Mouse (Mus musculus): ENCODE measurements around the gene Gjb3. TPM values are rescaled to one million over a fixed set of nuclear protein-coding genes. Genes with fewer than 3 reads are reported as not detected.

Gjb3 gene
- polyA plus RNA-seq, 1 experiment from 2014 or later, result 0.75 TPM

GRCm38 (mm10) chr4:127327258-127327657 lies 3.4 kb downstream of the Gjb3 start:
- no peak overlapping the region for H3K27ac ChIP-seq (ENCODE audit: low read depth, low read length)
- H3K4me2 ChIP-seq, result no peak overlapping the region
- H3K27me3 ChIP-seq (ENCODE audit: control insufficient read depth, insufficient read depth, low read length), result peaks cover 25% of the 10 kb centered on the region
- 72% methylated on average over 7 of the region's 7 CpGs for WGBS
- DNase-seq (ENCODE audit: low spot score, missing footprints) (no peak), ATAC-seq (ENCODE audit: low FRiP score) (no peak)
- H3K4me1 ChIP-seq (ENCODE audit: control insufficient read depth, insufficient read depth, low read length), result peaks cover 10% of the 10 kb centered on the region
- H3K4me3 ChIP-seq (ENCODE audit: low read depth, low read length), result no peak overlapping the region
- H3K9me3 ChIP-seq (ENCODE audit: control insufficient read depth, low read length), result no peaks in the 10 kb centered on the region
- H3K36me3 ChIP-seq (ENCODE audit: control insufficient read depth, insufficient read depth, low read length), result no peaks in the 10 kb centered on the region
- H3K9ac ChIP-seq (ENCODE audit: low read length), result no peak overlapping the region

GRCm38 (mm10) chr4:127325276-127325675 lies 5.4 kb downstream of the Gjb3 start:
- no peak overlapping the region for H3K4me3 ChIP-seq (ENCODE audit: low read depth, low read length)
- H3K4me1 ChIP-seq (ENCODE audit: control insufficient read depth, insufficient read depth, low read length), result peaks cover 3% of the 10 kb centered on the region
- H3K9ac ChIP-seq (ENCODE audit: low read length), result no peak overlapping the region
- no peak overlapping the region for H3K27ac ChIP-seq (ENCODE audit: low read depth, low read length)
- DNase-seq (ENCODE audit: low spot score, missing footprints) (no peak), ATAC-seq (ENCODE audit: low FRiP score) (no peak)
- no peaks in the 10 kb centered on the region for H3K9me3 ChIP-seq (ENCODE audit: control insufficient read depth, low read length)
- no peak overlapping the region for H3K4me2 ChIP-seq
- 87% methylated on average over 5 of the region's 5 CpGs for WGBS
- no peaks in the 10 kb centered on the region for H3K36me3 ChIP-seq (ENCODE audit: control insufficient read depth, insufficient read depth, low read length)
- peaks cover 7% of the 10 kb centered on the region for H3K27me3 ChIP-seq (ENCODE audit: control insufficient read depth, insufficient read depth, low read length)

- WGBS, result 7% methylated on average over 6 of the region's 6 CpGs
- ATAC-seq (ENCODE audit: low FRiP score) (peak; percentile 55; the same call in 1 of the 2 replicates), DNase-seq (ENCODE audit: low spot score, missing footprints) (peak; percentile 100)
- Histone ChIP-seq H3K9me3 (ENCODE audit: control insufficient read depth, low read length) (no peaks in the 10 kb centered on the region), H3K4me3 (ENCODE audit: low read depth, low read length) (no peak overlapping the region), H3K27me3 (ENCODE audit: control insufficient read depth, insufficient read depth, low read length) (peaks cover 2% of the 10 kb centered on the region), H3K36me3 (ENCODE audit: control insufficient read depth, insufficient read depth, low read length) (no peaks in the 10 kb centered on the region), H3K4me2 (no peak overlapping the region), H3K27ac (ENCODE audit: low read depth, low read length) (no peak overlapping the region), H3K4me1 (ENCODE audit: control insufficient read depth, insufficient read depth, low read length) (peaks cover 2% of the 10 kb centered on the region; the same call in 1 of the 2 replicates), H3K9ac (ENCODE audit: low read length) (no peak overlapping the region)
These were observed 5.9 kb downstream of the Gjb3 start for GRCm38 (mm10) chr4:127324759-127325158.

GRCm38 (mm10) chr4:127324296-127324695 lies 6.3 kb downstream of the Gjb3 start:
- Histone ChIP-seq H3K27me3 (ENCODE audit: control insufficient read depth, insufficient read depth, low read length) (no peaks in the 10 kb centered on the region; the same call in 1 of the 2 replicates), H3K36me3 (ENCODE audit: control insufficient read depth, insufficient read depth, low read length) (no peaks in the 10 kb centered on the region), H3K27ac (ENCODE audit: low read depth, low read length) (no peak overlapping the region), H3K4me3 (ENCODE audit: low read depth, low read length) (no peak overlapping the region), H3K9me3 (ENCODE audit: control insufficient read depth, low read length) (no peaks in the 10 kb centered on the region), H3K4me1 (ENCODE audit: control insufficient read depth, insufficient read depth, low read length) (peaks cover 2% of the 10 kb centered on the region; the same call in 1 of the 2 replicates), H3K9ac (ENCODE audit: low read length) (no peak overlapping the region), H3K4me2 (no peak overlapping the region)
- no peak for ATAC-seq (ENCODE audit: low FRiP score)
- DNase-seq (ENCODE audit: low spot score, missing footprints), result no peak
- WGBS, result 76% methylated on average over 10 of the region's 10 CpGs

- Histone ChIP-seq H3K9ac (ENCODE audit: low read length) (no peak overlapping the region), H3K27ac (ENCODE audit: low read depth, low read length) (no peak overlapping the region), H3K4me1 (ENCODE audit: control insufficient read depth, insufficient read depth, low read length) (no peaks in the 10 kb centered on the region), H3K4me3 (ENCODE audit: low read depth, low read length) (no peak overlapping the region), H3K4me2 (no peak overlapping the region), H3K9me3 (ENCODE audit: control insufficient read depth, low read length) (no peaks in the 10 kb centered on the region), H3K27me3 (ENCODE audit: control insufficient read depth, insufficient read depth, low read length) (no peaks in the 10 kb centered on the region; the same call in 1 of the 2 replicates), H3K36me3 (ENCODE audit: control insufficient read depth, insufficient read depth, low read length) (no peaks in the 10 kb centered on the region)
- ATAC-seq (ENCODE audit: low FRiP score) (no peak), DNase-seq (ENCODE audit: low spot score, missing footprints) (no peak)
- WGBS, result 83% methylated on average over 3 of the region's 3 CpGs
These were observed 7.0 kb downstream of the Gjb3 start for GRCm38 (mm10) chr4:127323651-127324050.

GRCm38 (mm10) chr4:127319613-127320012 lies 11.0 kb downstream of the Gjb3 start:
- H3K4me2 ChIP-seq, result no peak overlapping the region
- H3K9me3 ChIP-seq (ENCODE audit: control insufficient read depth, low read length), result no peaks in the 10 kb centered on the region
- no peak overlapping the region for H3K4me3 ChIP-seq (ENCODE audit: low read depth, low read length)
- no peaks in the 10 kb centered on the region for H3K4me1 ChIP-seq (ENCODE audit: control insufficient read depth, insufficient read depth, low read length)
- WGBS, result 7% methylated on average over 3 of the region's 3 CpGs
- DNase-seq (ENCODE audit: low spot score, missing footprints), result peak; percentile 96
- H3K27ac ChIP-seq (ENCODE audit: low read depth, low read length), result no peak overlapping the region
- ATAC-seq (ENCODE audit: low FRiP score), result peak; percentile 61; the same call in 1 of the 2 replicates
- no peaks in the 10 kb centered on the region for H3K36me3 ChIP-seq (ENCODE audit: control insufficient read depth, insufficient read depth, low read length)
- no peaks in the 10 kb centered on the region for H3K27me3 ChIP-seq (ENCODE audit: control insufficient read depth, insufficient read depth, low read length)
- H3K9ac ChIP-seq (ENCODE audit: low read length), result no peak overlapping the region

GRCm38 (mm10) chr4:127317143-127317542 lies 13.5 kb downstream of the Gjb3 start:
- DNase-seq (ENCODE audit: low spot score, missing footprints), result no peak

GRCm38 (mm10) chr4:127315753-127316152 lies 14.9 kb downstream of the Gjb3 start:
- Histone ChIP-seq H3K4me2 (no peak overlapping the region), H3K9ac (ENCODE audit: low read length) (no peak overlapping the region), H3K27me3 (ENCODE audit: control insufficient read depth, insufficient read depth, low read length) (peaks cover 15% of the 10 kb centered on the region), H3K36me3 (ENCODE audit: control insufficient read depth, insufficient read depth, low read length) (no peaks in the 10 kb centered on the region), H3K4me3 (ENCODE audit: low read depth, low read length) (no peak overlapping the region), H3K4me1 (ENCODE audit: control insufficient read depth, insufficient read depth, low read length) (no peaks in the 10 kb centered on the region; the same call in 1 of the 2 replicates), H3K9me3 (ENCODE audit: control insufficient read depth, low read length) (no peaks in the 10 kb centered on the region), H3K27ac (ENCODE audit: low read depth, low read length) (no peak overlapping the region)
- DNase-seq (ENCODE audit: low spot score, missing footprints) (no peak), ATAC-seq (ENCODE audit: low FRiP score) (no peak)
- 87% methylated on average over 8 of the region's 8 CpGs for WGBS

More at GRCm38 (mm10) chr4:127317143-127317542, 13.5 kb downstream of the Gjb3 start:
- H3K4me2 ChIP-seq, result no peak overlapping the region
- H3K4me1 ChIP-seq (ENCODE audit: control insufficient read depth, insufficient read depth, low read length), result no peaks in the 10 kb centered on the region; the same call in 1 of the 2 replicates
- no peak overlapping the region for H3K4me3 ChIP-seq (ENCODE audit: low read depth, low read length)
- H3K27me3 ChIP-seq (ENCODE audit: control insufficient read depth, insufficient read depth, low read length), result peaks cover 13% of the 10 kb centered on the region
- 58% methylated on average over 4 of the region's 4 CpGs for WGBS
- no peak for ATAC-seq (ENCODE audit: low FRiP score)
- no peaks in the 10 kb centered on the region for H3K9me3 ChIP-seq (ENCODE audit: control insufficient read depth, low read length)
- no peak overlapping the region for H3K9ac ChIP-seq (ENCODE audit: low read length)
- H3K27ac ChIP-seq (ENCODE audit: low read depth, low read length), result no peak overlapping the region
- no peaks in the 10 kb centered on the region for H3K36me3 ChIP-seq (ENCODE audit: control insufficient read depth, insufficient read depth, low read length)

- Histone ChIP-seq H3K9me3 (ENCODE audit: control insufficient read depth, low read length) (no peaks in the 10 kb centered on the region), H3K27ac (ENCODE audit: low read depth, low read length) (no peak overlapping the region), H3K4me1 (ENCODE audit: control insufficient read depth, insufficient read depth, low read length) (no peaks in the 10 kb centered on the region; the same call in 1 of the 2 replicates), H3K9ac (ENCODE audit: low read length) (no peak overlapping the region), H3K4me2 (no peak overlapping the region; the same call in 1 of the 2 replicates), H3K27me3 (ENCODE audit: control insufficient read depth, insufficient read depth, low read length) (peaks cover 15% of the 10 kb centered on the region), H3K4me3 (ENCODE audit: low read depth, low read length) (no peak overlapping the region), H3K36me3 (ENCODE audit: control insufficient read depth, insufficient read depth, low read length) (no peaks in the 10 kb centered on the region)
- no peak for DNase-seq (ENCODE audit: low spot score, missing footprints)
- WGBS, result 38% methylated on average over 9 of the region's 9 CpGs
- no peak for ATAC-seq (ENCODE audit: low FRiP score)
These were observed 16.1 kb downstream of the Gjb3 start for GRCm38 (mm10) chr4:127314585-127314984.
